Mouse (Mus musculus): ENCODE data around the gene Abcc10.
A peak's percentile ranks its signal among the peaks of the same experiment; 100 is the strongest.

Gene Abcc10

GRCm38 (mm10) chr17:46327906-46328534 is at the start of gene Abcc10:
Gene Abcc10, minus strand, starts transcription at chr17:46328352.
- peak; percentile 99 for ATAC-seq (ENCODE audit: low TSS enrichment)

- ATAC-seq (ENCODE audit: low TSS enrichment) = no peak
Measured at GRCm38 (mm10) chr17:46371783-46372182, 43.6 kb upstream of the Abcc10 start.

- ATAC-seq (ENCODE audit: low TSS enrichment) = no peak
Measured at GRCm38 (mm10) chr17:46351026-46351700, 23.0 kb upstream of the Abcc10 start.

- ATAC-seq (ENCODE audit: low TSS enrichment) = no peak
Measured at GRCm38 (mm10) chr17:46341208-46341607, 13.1 kb upstream of the Abcc10 start.

- ATAC-seq (ENCODE audit: low TSS enrichment) = no peak
Measured at GRCm38 (mm10) chr17:46336475-46336874, 8.3 kb upstream of the Abcc10 start.

- ATAC-seq (ENCODE audit: low TSS enrichment) = no peak
Measured at GRCm38 (mm10) chr17:46328723-46329122, 571 bp upstream of the Abcc10 start.

GRCm38 (mm10) chr17:46327413-46327905 is 693 bp downstream of the Abcc10 start:
- peak; percentile 62 for ATAC-seq (ENCODE audit: low TSS enrichment)

GRCm38 (mm10) chr17:46322046-46322823 is 5.9 kb downstream of the Abcc10 start:
- ATAC-seq (ENCODE audit: low TSS enrichment) = no peak

GRCm38 (mm10) chr17:46320492-46320891 is 7.7 kb downstream of the Abcc10 start:
- ATAC-seq (ENCODE audit: low TSS enrichment) = no peak

GRCm38 (mm10) chr17:46315813-46316212 is 12.3 kb downstream of the Abcc10 start:
- ATAC-seq (ENCODE audit: low TSS enrichment) = no peak

GRCm38 (mm10) chr17:46313135-46313715 is 14.9 kb downstream of the Abcc10 start:
- no peak for ATAC-seq (ENCODE audit: low TSS enrichment)

GRCm38 (mm10) chr17:46310515-46310914 is 17.6 kb downstream of the Abcc10 start:
- ATAC-seq (ENCODE audit: low TSS enrichment) = no peak

GRCm38 (mm10) chr17:46309835-46310234 is 18.3 kb downstream of the Abcc10 start:
- ATAC-seq (ENCODE audit: low TSS enrichment) = no peak

GRCm38 (mm10) chr17:46306956-46307355 is 21.2 kb downstream of the Abcc10 start:
- no peak for ATAC-seq (ENCODE audit: low TSS enrichment)

- ATAC-seq (ENCODE audit: low TSS enrichment) = no peak
Measured at GRCm38 (mm10) chr17:46304184-46304583, 24.0 kb downstream of the Abcc10 start.

- peak; percentile 39 for ATAC-seq (ENCODE audit: low TSS enrichment)
Measured at GRCm38 (mm10) chr17:46301892-46302291, 26.3 kb downstream of the Abcc10 start.

GRCm38 (mm10) chr17:46298220-46298913 is 29.8 kb downstream of the Abcc10 start:
- ATAC-seq (ENCODE audit: low TSS enrichment) = peak; percentile 56

GRCm38 (mm10) chr17:46297364-46298219 is 30.6 kb downstream of the Abcc10 start, which contains the start of gene Dlk2:
Gene Dlk2, plus strand, starts transcription at chr17:46297421.
- ATAC-seq (ENCODE audit: low TSS enrichment) = peak; percentile 76

GRCm38 (mm10) chr17:46297028-46297363 is 31.2 kb downstream of the Abcc10 start:
- no peak for ATAC-seq (ENCODE audit: low TSS enrichment)

- ATAC-seq (ENCODE audit: low TSS enrichment) = no peak
Measured at GRCm38 (mm10) chr17:46296601-46297000, 31.6 kb downstream of the Abcc10 start.

- ATAC-seq (ENCODE audit: low TSS enrichment) = no peak
Measured at GRCm38 (mm10) chr17:46287678-46288095, 40.5 kb downstream of the Abcc10 start.

Measured in frontal cortex, adult (tissue).